Mouse (Mus musculus): ENCODE results near the gene Npr1. TPM values are rescaled to one million over a fixed set of nuclear protein-coding genes. Genes with fewer than 3 reads are reported as not detected.
A peak's percentile ranks its signal among the peaks of the same experiment; 100 is the strongest.

Npr1 gene
- 10.8 and 13.6 TPM in 2 replicates for polyA plus RNA-seq (2011; ENCODE audit: insufficient read depth, insufficient read length, low read depth, missing spikeins)

DNA sequence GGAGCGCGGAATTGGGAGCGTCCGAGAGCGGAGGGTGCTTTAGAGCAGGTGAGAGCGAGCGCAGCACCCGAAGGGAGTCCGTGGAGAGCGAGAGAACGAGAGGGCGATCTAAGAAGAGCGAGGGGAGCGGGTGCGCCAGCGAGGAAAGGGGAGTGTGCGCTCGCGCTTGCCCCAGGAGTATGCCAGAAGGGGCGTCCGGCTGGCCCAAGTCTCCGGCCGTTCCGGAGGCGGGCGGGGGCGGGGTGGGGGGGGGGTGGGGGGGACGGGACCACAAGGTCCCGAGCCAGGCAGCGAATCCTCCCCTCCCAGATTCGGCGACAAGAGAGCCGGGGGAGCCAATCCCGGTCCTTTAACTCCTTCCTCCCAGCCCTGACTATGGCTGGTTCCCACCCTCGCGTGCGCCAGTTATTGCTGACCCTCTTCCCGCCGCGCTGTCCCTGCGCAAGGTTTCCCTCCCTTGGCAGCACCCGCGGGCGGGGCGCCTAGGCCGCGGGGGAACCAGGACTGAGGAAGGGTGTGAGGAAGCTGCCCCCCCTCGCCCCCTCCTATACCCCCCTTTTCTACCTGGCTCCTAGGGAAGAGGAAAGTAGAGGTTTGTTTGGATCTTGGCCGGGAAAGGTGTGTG is at the start of gene Npr1:
TSS of gene Npr1 (minus strand) at position 181 of the 625 bp plus-strand sequence.
- Histone ChIP-seq H3K27ac (ENCODE audit: insufficient read depth, low read length) (no peak within 1 kb of the TSS), H3K4me3 (ENCODE audit: low read depth, low read length) (peak within 1 kb of the TSS; percentile 81), H3K9me3 (replicated peaks; ENCODE audit: control insufficient read depth, insufficient read depth, low read length, poor library complexity, severe bottlenecking) (no peaks in the 10 kb centered on the region), H3K36me3 (ENCODE audit: control insufficient read depth, insufficient read depth, low read length, poor library complexity, severe bottlenecking) (no peaks in the 10 kb centered on the region), H3K9ac (ENCODE audit: low read depth, poor library complexity, severe bottlenecking) (peak within 1 kb of the TSS; percentile 23), H3K27me3 (ENCODE audit: control insufficient read depth, insufficient read depth, low read length, poor library complexity, severe bottlenecking) (0 out of 2 replicates have a peak, but pooled peaks cover 3% of the 10 kb centered on the region), H3K4me1 (ENCODE audit: control insufficient read depth, insufficient read depth, low read length) (no peaks in the 10 kb centered on the region)
- TF ChIP-seq EP300 (IDR thresholded peaks at IDR 0.05; ENCODE audit: insufficient read depth, low read depth, low read length) = no peak
- no peak for TF ChIP-seq CTCF (IDR thresholded peaks at IDR 0.05; ENCODE audit: low read depth, low read length)
- no peak for TF ChIP-seq POLR2A (IDR thresholded peaks at IDR 0.05; ENCODE audit: insufficient read depth, low read length)

GRCm38 (mm10) chr3:90515242-90515641 is 49.6 kb upstream of the Npr1 start:
- H3K9me3 ChIP-seq (replicated peaks; ENCODE audit: control insufficient read depth, insufficient read depth, low read length, poor library complexity, severe bottlenecking) = no peaks in the 10 kb centered on the region
- no peak overlapping the region for H3K27ac ChIP-seq (ENCODE audit: insufficient read depth, low read length)
- no peak overlapping the region for H3K9ac ChIP-seq (ENCODE audit: low read depth, poor library complexity, severe bottlenecking)
- no peaks in the 10 kb centered on the region for H3K36me3 ChIP-seq (ENCODE audit: control insufficient read depth, insufficient read depth, low read length, poor library complexity, severe bottlenecking)
- no peaks in the 10 kb centered on the region for H3K27me3 ChIP-seq (ENCODE audit: control insufficient read depth, insufficient read depth, low read length, poor library complexity, severe bottlenecking)
- H3K4me1 ChIP-seq (ENCODE audit: control insufficient read depth, insufficient read depth, low read length) = peaks cover 5% of the 10 kb centered on the region
- peak overlapping the region; percentile 48 for H3K4me3 ChIP-seq (ENCODE audit: low read depth, low read length)
- TF ChIP-seq CTCF (IDR thresholded peaks at IDR 0.05; ENCODE audit: low read depth, low read length) = no peak
- no peak for TF ChIP-seq POLR2A (IDR thresholded peaks at IDR 0.05; ENCODE audit: insufficient read depth, low read length)
- TF ChIP-seq EP300 (IDR thresholded peaks at IDR 0.05; ENCODE audit: insufficient read depth, low read depth, low read length) = no peak

DNA sequence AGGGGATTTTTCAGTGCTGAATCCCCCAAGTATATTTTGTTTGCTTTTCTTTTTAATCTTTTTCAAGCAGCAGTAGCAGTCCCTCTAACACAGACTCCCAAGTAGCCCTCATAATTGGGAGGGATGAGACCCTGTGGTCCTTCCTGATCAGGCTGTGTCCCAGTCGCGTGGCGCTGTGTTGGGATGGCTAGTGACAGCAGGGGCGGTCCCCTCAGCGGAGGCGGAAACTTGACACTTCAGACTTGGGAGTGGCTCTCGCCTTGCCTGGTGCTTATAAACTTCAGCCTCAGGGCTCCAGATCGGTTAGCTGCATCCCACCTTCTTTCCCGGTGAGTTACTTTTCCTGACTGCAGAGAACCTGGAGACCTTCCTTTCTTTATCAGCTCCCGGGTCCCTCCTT is 49.0 kb upstream of the Npr1 start:
- Histone ChIP-seq H3K27me3 (ENCODE audit: control insufficient read depth, insufficient read depth, low read length, poor library complexity, severe bottlenecking) (no peaks in the 10 kb centered on the region), H3K4me3 (ENCODE audit: low read depth, low read length) (peak overlapping the region; percentile 48), H3K27ac (ENCODE audit: insufficient read depth, low read length) (no peak overlapping the region), H3K9ac (ENCODE audit: low read depth, poor library complexity, severe bottlenecking) (no peak overlapping the region), H3K36me3 (ENCODE audit: control insufficient read depth, insufficient read depth, low read length, poor library complexity, severe bottlenecking) (no peaks in the 10 kb centered on the region), H3K9me3 (replicated peaks; ENCODE audit: control insufficient read depth, insufficient read depth, low read length, poor library complexity, severe bottlenecking) (no peaks in the 10 kb centered on the region), H3K4me1 (ENCODE audit: control insufficient read depth, insufficient read depth, low read length) (peaks cover 5% of the 10 kb centered on the region)
- TF ChIP-seq EP300 (IDR thresholded peaks at IDR 0.05; ENCODE audit: insufficient read depth, low read depth, low read length) (peak; percentile 56), POLR2A (IDR thresholded peaks at IDR 0.05; ENCODE audit: insufficient read depth, low read length) (no peak), CTCF (IDR thresholded peaks at IDR 0.05; ENCODE audit: low read depth, low read length) (no peak)

DNA sequence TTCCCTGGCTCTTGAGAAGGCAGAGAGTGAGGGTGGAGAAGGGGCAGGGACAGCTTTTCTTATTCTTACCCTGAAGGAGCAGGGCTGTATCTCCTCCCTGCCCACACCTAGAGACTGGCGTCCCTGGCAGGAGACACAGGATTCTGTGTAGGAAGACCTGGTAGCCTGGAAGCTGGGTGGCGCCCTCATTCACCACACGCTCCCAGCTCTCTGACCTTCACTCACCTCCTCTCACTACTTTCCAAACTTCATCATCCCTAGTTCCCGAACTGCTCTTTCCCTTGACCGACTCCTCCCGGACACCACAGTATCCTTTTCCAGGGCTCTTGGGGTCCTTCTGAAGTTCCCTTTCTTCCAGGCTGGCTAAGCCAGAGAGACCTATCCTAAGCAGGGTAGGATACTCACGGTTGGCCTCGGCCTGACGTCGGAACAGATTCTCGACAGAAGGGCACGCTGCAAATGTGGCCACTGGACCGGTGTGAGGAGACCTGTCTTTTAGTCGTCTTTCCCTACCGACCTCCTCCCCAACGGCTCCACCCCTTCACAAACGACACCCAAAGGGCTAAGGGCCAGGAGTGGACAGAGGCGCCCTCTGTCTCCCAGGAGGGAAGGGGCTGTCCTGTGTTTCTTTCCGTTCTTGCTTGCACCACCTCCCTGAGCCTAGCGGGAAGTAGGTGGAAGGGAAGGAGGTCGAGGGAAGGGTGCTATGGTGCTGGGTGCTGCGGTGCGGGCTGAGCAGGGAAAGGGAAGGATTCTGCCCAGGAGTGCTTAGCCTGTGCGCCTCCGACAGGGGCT is 48.3 kb upstream of the Npr1 start, which contains the start of the genes S100a1 and S100a13:
TSS of gene S100a1 (minus strand) at position 597 of the 795 bp plus-strand sequence.
TSS of gene S100a13 (plus strand) at position 640 of the 795 bp plus-strand sequence.
- peak within 1 kb of the TSS; percentile 55 for H3K4me3 ChIP-seq (ENCODE audit: low read depth, low read length)
- H3K36me3 ChIP-seq (ENCODE audit: control insufficient read depth, insufficient read depth, low read length, poor library complexity, severe bottlenecking) = no peaks in the 10 kb centered on the region
- H3K27ac ChIP-seq (ENCODE audit: insufficient read depth, low read length) = no peak within 1 kb of the TSS
- H3K27me3 ChIP-seq (ENCODE audit: control insufficient read depth, insufficient read depth, low read length, poor library complexity, severe bottlenecking) = no peaks in the 10 kb centered on the region
- peaks cover 5% of the 10 kb centered on the region for H3K4me1 ChIP-seq (ENCODE audit: control insufficient read depth, insufficient read depth, low read length)
- TF ChIP-seq CTCF (IDR thresholded peaks at IDR 0.05; ENCODE audit: low read depth, low read length) (peak; percentile 42), POLR2A (IDR thresholded peaks at IDR 0.05; ENCODE audit: insufficient read depth, low read length) (no peak)
- H3K9ac ChIP-seq (ENCODE audit: low read depth, poor library complexity, severe bottlenecking) = peak within 1 kb of the TSS; percentile 9; the same call in 1 of the 2 replicates
- H3K9me3 ChIP-seq (replicated peaks; ENCODE audit: control insufficient read depth, insufficient read depth, low read length, poor library complexity, severe bottlenecking) = no peaks in the 10 kb centered on the region

GRCm38 (mm10) chr3:90512948-90513642 is 47.4 kb upstream of the Npr1 start:
- Histone ChIP-seq H3K27me3 (ENCODE audit: control insufficient read depth, insufficient read depth, low read length, poor library complexity, severe bottlenecking) (no peaks in the 10 kb centered on the region), H3K4me1 (ENCODE audit: control insufficient read depth, insufficient read depth, low read length) (peaks cover 5% of the 10 kb centered on the region), H3K27ac (ENCODE audit: insufficient read depth, low read length) (no peak overlapping the region), H3K4me3 (ENCODE audit: low read depth, low read length) (peak overlapping the region; percentile 55), H3K36me3 (ENCODE audit: control insufficient read depth, insufficient read depth, low read length, poor library complexity, severe bottlenecking) (peaks cover under 1% of the 10 kb centered on the region; the same call in 1 of the 2 replicates), H3K9me3 (replicated peaks; ENCODE audit: control insufficient read depth, insufficient read depth, low read length, poor library complexity, severe bottlenecking) (no peaks in the 10 kb centered on the region), H3K9ac (ENCODE audit: low read depth, poor library complexity, severe bottlenecking) (0 out of 2 replicates have a peak overlapping the region, but pooled peaks have one; percentile 9)
- TF ChIP-seq EP300 (IDR thresholded peaks at IDR 0.05; ENCODE audit: insufficient read depth, low read depth, low read length) (peak; percentile 68; the same call in 1 of the 2 replicates), POLR2A (IDR thresholded peaks at IDR 0.05; ENCODE audit: insufficient read depth, low read length) (no peak), CTCF (IDR thresholded peaks at IDR 0.05; ENCODE audit: low read depth, low read length) (no peak)

All from ES-Bruce4 (cell line).